Mouse (Mus musculus): Measurements from ENCODE around the gene Acap2.

Gene Acap2

DNA sequence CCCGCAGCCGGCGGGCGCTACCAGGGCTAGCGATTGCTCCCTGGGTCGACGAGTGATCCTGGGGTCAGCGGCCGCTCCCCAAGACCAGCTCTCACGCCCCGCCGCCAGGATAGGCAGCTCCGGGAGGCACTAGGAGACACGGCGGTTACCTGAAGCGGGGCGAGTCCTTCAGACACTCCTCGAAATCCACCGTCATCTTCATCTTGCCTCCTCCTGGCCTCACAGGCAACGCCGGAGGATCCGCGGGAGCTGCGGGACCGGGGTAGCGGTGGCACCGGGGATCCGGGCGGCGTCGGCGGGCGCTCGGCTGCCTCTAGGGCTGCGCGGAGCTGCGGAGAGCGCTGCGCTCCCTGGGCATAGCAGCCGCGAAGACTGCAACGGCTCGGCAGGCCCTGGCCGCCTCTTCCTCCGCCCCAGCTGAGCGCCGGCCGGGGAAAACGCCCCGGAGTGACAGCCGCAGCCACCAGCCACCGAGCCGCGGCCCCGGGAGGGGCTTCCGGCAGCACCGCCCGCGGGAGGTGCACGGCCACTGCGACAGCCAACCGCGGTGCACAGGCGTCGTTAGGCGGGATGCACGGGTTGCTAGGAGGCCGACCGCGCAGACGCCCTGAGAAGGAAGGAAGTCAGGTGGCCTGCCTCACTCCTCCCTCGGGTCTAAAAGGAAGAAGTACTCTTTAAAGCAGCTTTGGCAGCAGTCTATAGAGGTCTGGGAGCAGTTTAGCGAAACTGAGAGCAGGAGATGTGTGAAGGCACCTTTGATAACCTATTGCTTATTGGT, at the start of gene Acap2:
Gene Acap2 (minus strand): TSS at position 456 of the 778 bp plus-strand sequence.
- DNase-seq (ENCODE audit: extremely low spot score) = peak; percentile 94

- no peak for DNase-seq (ENCODE audit: extremely low spot score)
These were observed 48.4 kb upstream of the Acap2 start for GRCm38 (mm10) chr16:31249401-31249800.

DNA sequence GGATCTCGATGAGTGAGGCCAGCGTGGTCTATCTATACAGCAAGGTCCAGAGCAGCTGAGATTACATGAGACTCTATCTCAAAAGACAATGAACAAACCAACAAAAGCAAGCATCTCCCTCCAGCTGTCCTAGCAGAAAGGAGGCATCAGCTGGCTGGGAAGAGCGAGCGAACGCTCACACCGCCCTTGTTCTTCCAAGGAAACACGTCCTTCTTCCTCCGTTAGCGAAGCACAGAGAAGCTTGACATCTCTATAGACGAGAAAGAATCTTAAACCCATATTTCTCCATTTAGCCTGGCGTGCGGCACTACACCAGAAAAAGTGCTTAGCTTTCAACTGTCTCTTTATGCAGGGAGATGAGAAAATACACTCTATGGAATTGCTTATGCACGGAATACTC, 47.7 kb upstream of the Acap2 start:
- DNase-seq (ENCODE audit: extremely low spot score) = no peak

DNA sequence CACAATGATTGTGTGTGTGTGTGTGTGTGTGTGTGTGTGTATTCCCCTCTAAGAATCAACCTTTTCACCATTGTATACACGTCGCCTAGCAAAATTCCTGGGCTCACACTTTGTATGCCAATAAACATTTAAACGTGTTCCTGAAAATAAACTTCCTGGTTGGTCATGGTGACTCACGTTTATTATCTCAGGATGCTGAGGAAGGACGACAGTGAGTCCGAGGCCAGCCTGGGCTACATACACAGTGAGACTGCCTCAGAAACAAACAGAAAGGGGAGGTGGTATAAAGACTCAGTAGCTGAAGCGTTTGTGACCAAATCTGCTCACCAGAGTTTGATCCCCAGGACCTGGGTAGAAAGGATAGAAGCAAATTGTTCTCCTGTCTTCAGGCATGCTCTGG, 46.4 kb upstream of the Acap2 start:
- DNase-seq (ENCODE audit: extremely low spot score) = no peak

- no peak for DNase-seq (ENCODE audit: extremely low spot score)
These were observed 43.0 kb upstream of the Acap2 start for GRCm38 (mm10) chr16:31244053-31244452.

- DNase-seq (ENCODE audit: extremely low spot score) = no peak
These were observed 40.4 kb upstream of the Acap2 start for GRCm38 (mm10) chr16:31241433-31241832.

DNA sequence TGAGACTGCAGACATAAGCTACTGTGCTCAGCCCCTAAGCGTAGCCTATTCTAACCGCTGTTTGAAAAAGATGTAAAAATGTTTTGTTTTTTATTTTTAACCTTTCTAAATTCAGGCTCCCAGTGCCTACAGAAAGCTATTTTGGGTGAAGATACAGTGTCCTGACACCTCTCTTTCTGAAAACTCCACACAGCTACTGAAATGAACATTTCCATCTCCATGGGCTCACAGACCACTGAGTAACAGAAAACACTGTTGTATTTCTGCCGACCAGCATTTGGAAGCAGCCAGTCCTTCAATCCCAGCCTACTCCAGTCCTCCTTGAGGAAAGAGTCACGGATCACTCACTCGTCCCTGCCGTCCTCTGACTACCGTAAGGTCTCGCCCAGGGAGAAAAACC, 39.5 kb upstream of the Acap2 start:
- no peak for DNase-seq (ENCODE audit: extremely low spot score)

DNA sequence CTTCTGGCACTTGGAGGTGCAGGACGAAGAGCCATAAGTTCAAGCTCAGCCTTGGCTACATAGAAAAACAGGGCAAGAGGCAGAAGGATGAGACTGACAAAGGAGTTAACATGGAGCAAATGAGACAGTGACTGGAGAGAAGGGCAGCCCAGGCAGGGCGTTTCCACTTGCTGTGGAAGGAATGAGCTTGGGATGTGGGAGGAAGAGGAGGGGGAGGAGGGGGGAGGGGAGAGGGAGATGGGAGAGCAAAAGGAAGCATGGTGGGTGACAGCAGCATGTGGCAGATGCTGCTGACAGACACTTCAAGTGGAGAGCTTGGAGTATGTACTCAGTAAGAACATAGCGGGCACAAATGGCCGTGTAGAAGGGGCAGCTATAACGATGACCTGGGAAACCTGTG, 37.2 kb upstream of the Acap2 start:
- DNase-seq (ENCODE audit: extremely low spot score) = no peak

- DNase-seq (ENCODE audit: extremely low spot score) = peak; percentile 31
These were observed 34.6 kb upstream of the Acap2 start for GRCm38 (mm10) chr16:31235457-31236310.

- DNase-seq (ENCODE audit: extremely low spot score) = no peak
These were observed 33.9 kb upstream of the Acap2 start for GRCm38 (mm10) chr16:31234808-31235456.

DNA sequence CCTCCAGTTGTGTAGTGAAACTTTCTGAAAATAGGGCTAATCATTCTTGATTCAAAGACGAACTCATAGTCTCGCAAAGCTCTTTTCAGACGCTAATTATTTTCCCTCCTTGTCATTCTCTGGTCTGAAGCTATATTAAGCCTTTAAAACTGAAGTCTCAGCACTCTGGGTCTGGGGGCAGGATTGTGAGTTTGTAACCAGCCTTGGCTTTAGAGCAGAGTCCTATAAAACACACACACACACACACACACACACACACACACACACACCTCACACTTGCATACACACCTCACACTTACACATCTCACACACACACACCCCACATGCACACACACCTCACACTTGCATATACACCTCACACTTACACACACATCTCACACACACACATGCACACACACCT, 33.3 kb upstream of the Acap2 start:
- DNase-seq (ENCODE audit: extremely low spot score) = no peak

DNA sequence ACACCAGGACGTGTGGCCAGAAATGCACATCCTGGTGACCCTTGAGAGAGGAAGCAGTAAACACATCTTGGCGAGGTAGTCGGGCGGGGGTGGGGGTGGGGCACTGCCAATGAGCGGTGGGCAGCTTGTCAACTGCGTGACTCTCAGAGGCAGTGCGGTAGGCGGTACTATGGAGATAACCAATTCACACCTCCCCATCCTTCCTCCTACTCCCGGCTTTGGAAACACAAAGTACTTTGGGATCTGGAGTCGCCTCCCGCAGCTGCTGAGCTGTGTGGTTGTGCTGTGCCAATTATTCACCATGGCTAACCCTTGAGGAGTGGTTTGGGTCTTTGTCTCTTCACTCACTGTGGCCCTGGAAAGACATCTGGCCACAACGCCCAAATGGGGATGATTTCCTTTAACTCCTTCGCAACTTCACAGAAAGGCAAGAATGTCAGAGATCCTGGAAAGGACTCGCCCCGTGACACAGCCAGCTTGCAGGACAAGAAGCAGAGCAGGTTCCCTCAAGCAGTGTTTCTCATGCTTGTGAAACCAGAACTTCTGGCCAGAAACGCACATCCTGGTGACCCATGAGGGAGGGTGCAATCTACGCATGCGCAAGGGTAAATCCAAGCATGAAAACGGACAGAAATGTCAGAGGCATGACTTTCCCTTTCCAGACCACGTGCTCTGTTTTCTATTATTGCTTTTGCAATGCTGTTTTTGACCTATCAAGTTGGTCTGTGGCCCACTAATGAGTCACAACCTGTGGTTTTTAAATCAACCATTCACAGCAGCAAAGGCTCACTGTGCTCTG, 32.7 kb upstream of the Acap2 start:
- no peak for DNase-seq (ENCODE audit: extremely low spot score)

GRCm38 (mm10) chr16:31233167-31233498, 32.1 kb upstream of the Acap2 start:
- no peak for DNase-seq (ENCODE audit: extremely low spot score)

DNA sequence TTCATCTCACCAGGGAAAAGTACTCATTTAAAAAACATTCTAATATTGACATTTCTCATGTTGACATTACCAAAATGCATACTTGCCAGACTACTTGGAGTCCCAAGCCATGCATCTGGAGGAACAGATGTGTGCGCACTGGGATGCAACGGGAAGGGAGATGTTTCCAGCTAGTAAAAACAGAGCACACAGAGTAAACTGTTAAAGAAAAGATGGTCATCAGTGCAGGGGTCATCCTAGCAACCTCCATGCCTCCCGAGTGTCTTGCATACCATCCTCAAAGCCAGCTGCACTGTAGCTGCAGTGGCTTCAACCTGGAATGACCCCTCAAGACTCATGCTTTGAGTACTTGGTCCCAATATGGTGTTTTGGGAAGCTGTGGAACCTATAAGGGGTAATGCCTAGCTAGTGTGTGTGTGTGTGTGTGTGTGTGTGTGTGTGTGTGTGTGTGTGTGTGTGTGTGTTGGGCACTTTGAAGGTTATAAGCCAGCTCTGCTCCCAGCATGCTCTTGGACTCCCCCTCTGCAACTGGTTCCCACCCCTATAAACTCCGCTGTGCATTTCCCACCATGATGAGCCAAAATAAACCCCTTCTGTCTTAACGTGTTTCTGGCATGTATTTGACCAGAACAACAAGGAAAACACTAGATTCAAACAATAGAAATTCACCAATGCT, 31.6 kb upstream of the Acap2 start:
- no peak for DNase-seq (ENCODE audit: extremely low spot score)

DNA sequence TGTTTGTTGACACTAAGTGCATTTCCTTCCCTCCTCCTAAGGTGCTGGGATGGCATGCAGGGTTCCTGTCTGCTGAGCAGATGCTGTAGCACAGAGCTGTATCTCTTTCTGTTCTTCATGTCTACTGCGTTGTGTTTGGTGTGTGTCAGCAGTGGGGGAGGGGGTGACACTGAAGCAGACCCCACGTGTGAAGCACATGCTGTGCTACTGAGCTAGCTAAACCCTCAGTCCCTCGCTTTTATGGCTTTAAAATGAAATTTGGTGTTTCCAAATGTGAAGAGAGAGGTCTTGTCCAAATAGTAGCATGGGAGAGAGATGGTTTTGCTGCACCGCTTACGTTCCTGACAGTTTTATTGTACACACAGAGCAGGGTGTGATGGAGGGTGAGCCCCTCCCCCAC, 30.5 kb upstream of the Acap2 start:
- no peak for DNase-seq (ENCODE audit: extremely low spot score)

- DNase-seq (ENCODE audit: extremely low spot score) = no peak
These were observed 26.7 kb upstream of the Acap2 start for GRCm38 (mm10) chr16:31227746-31228145.

GRCm38 (mm10) chr16:31215271-31215670, 14.2 kb upstream of the Acap2 start:
- DNase-seq (ENCODE audit: extremely low spot score) = no peak

GRCm38 (mm10) chr16:31213463-31213862, 12.4 kb upstream of the Acap2 start:
- no peak for DNase-seq (ENCODE audit: extremely low spot score)

GRCm38 (mm10) chr16:31211503-31211902, 10.5 kb upstream of the Acap2 start:
- no peak for DNase-seq (ENCODE audit: extremely low spot score)

GRCm38 (mm10) chr16:31210453-31210852, 9.4 kb upstream of the Acap2 start:
- no peak for DNase-seq (ENCODE audit: extremely low spot score)

DNA sequence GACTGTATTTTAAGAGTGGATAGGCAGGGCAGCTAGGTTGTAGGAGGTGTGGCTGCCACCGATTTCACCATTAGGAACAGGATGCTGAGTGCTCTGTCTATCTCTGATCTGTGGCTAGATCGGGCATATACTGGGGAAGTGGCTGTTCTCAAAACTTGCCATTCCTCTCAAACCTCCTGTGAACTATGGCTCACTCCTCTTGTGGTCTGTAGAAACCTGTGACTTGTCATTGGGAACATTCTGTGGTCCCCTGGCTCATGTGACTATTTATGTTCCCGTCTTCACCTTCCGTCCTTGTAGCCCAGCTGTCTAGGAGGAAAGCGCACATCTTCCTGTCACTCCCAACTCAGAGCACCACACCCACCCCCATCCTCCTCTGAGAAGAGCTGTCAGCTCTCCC, 8.9 kb upstream of the Acap2 start:
- no peak for DNase-seq (ENCODE audit: extremely low spot score)

Data from embryo, embryonic 9.5 days (tissue).